In the genomic region with DNA sequence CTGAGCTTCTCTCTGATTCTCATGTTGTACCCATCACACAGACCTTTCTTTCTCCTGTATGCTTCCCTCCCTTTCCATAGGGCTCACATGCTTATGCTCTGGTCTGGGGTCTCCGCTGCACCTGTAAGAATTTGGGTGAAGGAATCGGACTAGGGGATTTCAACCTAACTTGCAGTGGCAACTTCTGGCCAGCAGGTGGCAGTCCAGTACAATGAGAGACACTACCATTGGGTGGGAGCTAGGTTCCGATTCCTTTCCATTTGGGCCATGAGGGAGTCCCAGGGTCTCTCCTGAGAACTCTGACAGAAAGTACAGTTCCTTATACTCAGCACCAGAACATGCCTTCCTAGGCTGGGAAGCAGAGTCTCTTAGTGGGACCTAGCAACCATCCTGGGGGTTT, we compare ENCODE assay signal across 9 mouse cellular contexts. TPM values are rescaled to one million over a fixed set of nuclear protein-coding genes. Genes with fewer than 3 reads are reported as not detected.
DNase-seq lines count a peak whose midpoint lies in the region; ATAC-seq and TF ChIP-seq lines count a peak whose summit lies in the region.
"Had no signal": no experiment of that assay in that cellular context is flagged by ENCODE, and none has a peak within 500 bp of the region (broad histone marks: within the 10 kb centered on the region; RNA-seq: fewer than 3 reads in every experiment).

No protein-coding gene starts in this region.

- WGBS in forebrain, embryonic 14.5 days = 5% methylated on average over 3 of the region's 3 CpGs
- WGBS in lung, embryonic 14.5 days = 14% methylated on average over 3 of the region's 3 CpGs

- H3K4me2 ChIP-seq in forebrain, embryonic 14.5 days (ENCODE audit: low read length) = no peak overlapping the region
- no peak overlapping the region for H3K4me2 ChIP-seq in lung, embryonic 14.5 days

- no peaks in the 10 kb centered on the region for H3K36me3 ChIP-seq in E14TG2a.4 (ENCODE audit: insufficient read depth, low read length)
- no peaks in the 10 kb centered on the region for H3K36me3 ChIP-seq in forebrain, embryonic 14.5 days (ENCODE audit: control insufficient read depth, insufficient read depth, low read length)
- H3K36me3 ChIP-seq in lung, embryonic 14.5 days (ENCODE audit: insufficient read depth) = no peaks in the 10 kb centered on the region

- DNase-seq in B cell, adult 2 months = peak; percentile 74 to 75
- peak; percentile 33 for DNase-seq in c-Kit-positive CD71-positive TER-119-negative erythroid progenitor cells, embryonic 14.5 days (ENCODE audit: low read depth)
- DNase-seq in forebrain, embryonic 14.5 days (ENCODE audit: low spot score) = peak; percentile 75
- DNase-seq in kidney, postnatal 14 days = peak; percentile 50
- DNase-seq in lung, embryonic 14.5 days = peak; percentile 84
- DNase-seq in right cerebral cortex, postnatal 25 days = peak; percentile 56

- H3K4me1 ChIP-seq in E14TG2a.4 (replicated peaks; ENCODE audit: low read depth, low read length) = peaks cover 33% of the 10 kb centered on the region
- H3K4me1 ChIP-seq in forebrain, embryonic 14.5 days (ENCODE audit: control insufficient read depth, insufficient read depth, low read length) = no peaks in the 10 kb centered on the region
- no peaks in the 10 kb centered on the region for H3K4me1 ChIP-seq in lung, embryonic 14.5 days (ENCODE audit: insufficient read depth)

- peak; percentile 90 for TF ChIP-seq CTCF in E14TG2a.4 (conservative IDR thresholded peaks at IDR 0.05; ENCODE audit: low read length)
- TF ChIP-seq CTCF in lung, embryonic 14.5 days (IDR thresholded peaks at IDR 0.05; ENCODE audit: low read depth) = peak; percentile 95

- H3K9ac ChIP-seq in forebrain, embryonic 14.5 days (ENCODE audit: low read length) = no peak overlapping the region
- no peak overlapping the region for H3K9ac ChIP-seq in lung, embryonic 14.5 days

- no peaks in the 10 kb centered on the region for H3K9me3 ChIP-seq in E14TG2a.4 (ENCODE audit: low read length)
- no peaks in the 10 kb centered on the region for H3K9me3 ChIP-seq in forebrain, embryonic 14.5 days (replicated peaks; ENCODE audit: control insufficient read depth, low read length)
- no peaks in the 10 kb centered on the region for H3K9me3 ChIP-seq in lung, embryonic 14.5 days (ENCODE audit: low read depth, low read length)

- no peak overlapping the region for H3K4me3 ChIP-seq in E14TG2a.4 (replicated peaks; ENCODE audit: low read length)
- H3K4me3 ChIP-seq in forebrain, embryonic 14.5 days (ENCODE audit: low read depth, low read length) = no peak overlapping the region
- H3K4me3 ChIP-seq in lung, embryonic 14.5 days (ENCODE audit: low read depth, low read length) = no peak overlapping the region

- peaks cover 66% of the 10 kb centered on the region for H3K27me3 ChIP-seq in E14TG2a.4 (ENCODE audit: insufficient read depth, low read length)
- no peaks in the 10 kb centered on the region for H3K27me3 ChIP-seq in forebrain, embryonic 14.5 days (replicated peaks; ENCODE audit: control insufficient read depth, insufficient read depth, low read length)
- H3K27me3 ChIP-seq in lung, embryonic 14.5 days (ENCODE audit: insufficient read depth, low read length) = no peaks in the 10 kb centered on the region

- ATAC-seq in forebrain, embryonic 14.5 days = no peak
- no peak for ATAC-seq in lung, embryonic 14.5 days (ENCODE audit: insufficient read depth)

- H3K27ac ChIP-seq in forebrain, embryonic 14.5 days (ENCODE audit: low read depth, low read length) = no peak overlapping the region
- no peak overlapping the region for H3K27ac ChIP-seq in lung, embryonic 14.5 days (ENCODE audit: low read depth)

RNA-seq across cellular contexts. Expression of a gene that starts 13.1 kb away (rescaled TPM):
- not detected in 2 replicates for polyA plus RNA-seq in forebrain, embryonic 14.5 days (2014; fragmentation: Nextera tagmentation; extraction: Ambion mirVana)
- not detected in 2 replicates for polyA plus RNA-seq in lung, embryonic 14.5 days (2014; fragmentation: Nextera tagmentation; extraction: Ambion mirVana)
- polyA plus RNA-seq: stomach, embryonic 16.5 days had no signal

RNA-seq across cellular contexts. Expression of a gene that starts 36.7 kb away (rescaled TPM):
- polyA plus RNA-seq in forebrain, embryonic 14.5 days (2014; fragmentation: Nextera tagmentation; extraction: Ambion mirVana) = 5.2 and 8.3 TPM in 2 replicates
- 8.7 and 11.3 TPM in 2 replicates for polyA plus RNA-seq in lung, embryonic 14.5 days (2014; fragmentation: Nextera tagmentation; extraction: Ambion mirVana)

RNA-seq across cellular contexts. Expression of a gene that starts 44.7 kb away (rescaled TPM):
- polyA plus RNA-seq in forebrain, embryonic 14.5 days (2014; fragmentation: Nextera tagmentation; extraction: Ambion mirVana) = 2.6 and 3.3 TPM in 2 replicates
- polyA plus RNA-seq in lung, embryonic 14.5 days (2014; fragmentation: Nextera tagmentation; extraction: Ambion mirVana) = not detected in 2 replicates
- polyA plus RNA-seq: heart, embryonic 16.5 days had no signal

Comparison
In these comparisons a context has a peak if more than half of its experiments do, and no peak if none do; other contexts are left out.
1. DNase-seq: peak in every context shown above with its lines; median percentile 84 in lung, embryonic 14.5 days; 75 in forebrain, embryonic 14.5 days; 74 in B cell, adult 2 months; 56 in right cerebral cortex, postnatal 25 days; 50 in kidney, postnatal 14 days; 33 in c-Kit-positive CD71-positive TER-119-negative erythroid progenitor cells, embryonic 14.5 days.